Mouse (Mus musculus) intestine, embryonic 14.5 days (tissue): ENCODE measurements around the gene Arpc3. TPM values are rescaled to one million over a fixed set of nuclear protein-coding genes. Genes with fewer than 3 reads are reported as not detected.

ENCODE experiments used
- ATAC-seq: fragments of 200-750 bp; cut with Nextera tagmentation; replicated peaks from 2 replicates; pipeline ENCODE4 v1.8.0; 2017; ENCODE audit warnings: low read depth, moderate number of reproducible peaks, moderate TSS enrichment, moderate library complexity; ENCODE audit not compliant: low FRiP score, low TSS enrichment
- DNase-seq: peaks from one replicate; pipeline ENCODE4 v3.0.0-alpha.2; 2018; ENCODE audit warnings: low spot score
- H3K27ac ChIP-seq: fragments of 300-500 bp; sonication (generic); 2 replicates; pipeline ENCODE4 v1.5.1; 2014; ENCODE audit warnings: low read depth, mild to moderate bottlenecking, control low read depth
- H3K27me3 ChIP-seq: fragments of 300-500 bp; sonication (generic); replicated peaks from 2 replicates; pipeline ENCODE4 v1.6.1; 2014; ENCODE audit warnings: low read length, control low read depth; ENCODE audit not compliant: control insufficient read depth, insufficient read depth
- H3K36me3 ChIP-seq: fragments of 300-500 bp; sonication (generic); 2 replicates; pipeline ENCODE4 v1.6.1; 2014; ENCODE audit warnings: low read length, control low read depth; ENCODE audit not compliant: control insufficient read depth, insufficient read depth
- H3K4me1 ChIP-seq: fragments of 300-500 bp; sonication (generic); replicated peaks from 2 replicates; pipeline ENCODE4 v1.6.1; 2014; ENCODE audit warnings: low read length, control low read depth, mixed read lengths; ENCODE audit not compliant: control insufficient read depth, insufficient read depth
- H3K4me2 ChIP-seq: fragments of 300-500 bp; sonication (generic); 2 replicates; pipeline ENCODE4 v1.6.1; 2014; ENCODE audit warnings: low read length
- H3K4me3 ChIP-seq: fragments of 300-500 bp; sonication (generic); 2 replicates; pipeline ENCODE4 v1.5.1; 2014; ENCODE audit warnings: low read depth, low read length, control low read depth, mixed read lengths
- H3K9ac ChIP-seq: fragments of 300-500 bp; sonication (generic); 2 replicates; pipeline ENCODE4 v1.6.1; 2014; ENCODE audit warnings: mild to moderate bottlenecking, low read length
- H3K9me3 ChIP-seq: fragments of 300-500 bp; sonication (generic); 2 replicates; pipeline ENCODE4 v1.6.1; 2016; ENCODE audit warnings: low read length, control low read depth; ENCODE audit not compliant: control insufficient read depth
- WGBS: fragments of 180-500 bp; shearing (Covaris S2); extraction: QIAGEN DNeasy Blood & Tissue Kit; methylation state at CpG from one replicate; pipeline ENCODE4 v1.1.7; 2014; 5-methylcytosine and 5-hydroxymethylcytosine counted together
- polyA plus RNA-seq: library from polyadenylated mRNA; unstranded; fragments of >200 nt; fragmentation: Nextera tagmentation; extraction: Ambion mirVana; gene quantifications from 2 replicates; pipeline ENCODE4 v1.2.1, GENCODE M21; 2014

The Arpc3 gene
- polyA plus RNA-seq: 39.3 and 44.0 TPM in 2 replicates

DNA sequence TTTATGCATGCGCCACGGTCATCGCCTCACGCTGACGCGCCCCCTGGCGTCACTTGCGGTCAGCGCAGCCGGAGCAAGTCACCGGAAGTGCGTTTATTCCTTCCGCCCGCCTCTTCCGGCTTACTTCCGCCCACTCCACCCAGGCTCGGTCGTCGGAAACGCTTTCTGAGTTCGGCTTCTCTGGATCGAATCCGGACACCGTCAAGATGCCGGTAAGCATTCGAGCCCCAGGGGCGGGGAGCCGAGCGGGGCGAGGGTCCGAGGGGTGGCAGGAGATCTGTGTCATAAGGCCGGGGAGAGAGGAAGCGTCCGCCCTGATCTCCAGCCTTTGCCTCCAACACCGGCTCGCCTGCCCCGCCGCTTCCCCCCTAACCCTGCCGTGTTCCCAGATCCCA, at the start of gene Arpc3:
Arpc3 (plus strand) TSS at position 93 of the 395 bp plus-strand sequence.
- peak within 1 kb of the TSS; percentile 87 for H3K4me3 ChIP-seq
- H3K4me2 ChIP-seq: peak within 1 kb of the TSS; percentile 82
- H3K27me3 ChIP-seq: no peaks in the 10 kb centered on the region
- H3K9ac ChIP-seq: peak within 1 kb of the TSS; percentile 88
- under 1% methylated on average over 39 of the region's 39 CpGs for WGBS
- H3K9me3 ChIP-seq: no peaks in the 10 kb centered on the region
- H3K27ac ChIP-seq: peak within 1 kb of the TSS; percentile 34; the same call in 1 of the 2 replicates
- peaks cover 5% of the 10 kb centered on the region for H3K4me1 ChIP-seq
- H3K36me3 ChIP-seq: 0 out of 2 replicates have a peak, but pooled peaks cover 3% of the 10 kb centered on the region
- ATAC-seq (peak; percentile 92), DNase-seq (peak; percentile 93)

DNA sequence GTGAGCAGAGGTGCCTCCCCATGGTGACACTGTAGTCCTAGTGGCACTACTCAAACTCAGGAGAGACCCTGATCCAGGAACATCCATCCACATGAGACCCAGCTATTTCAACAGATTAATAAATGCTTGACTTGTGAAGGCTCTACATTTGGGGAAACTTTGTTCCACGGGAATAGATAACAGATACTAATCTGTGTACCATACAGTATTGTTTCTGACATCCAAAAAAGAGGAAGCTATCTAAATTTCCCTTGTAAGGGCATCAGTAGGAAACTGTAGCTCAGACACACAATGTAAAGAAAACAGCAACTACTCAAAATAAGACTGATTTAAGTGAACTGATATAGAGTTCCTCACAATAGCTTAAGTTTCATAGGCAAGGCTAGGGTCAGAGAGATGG, 48.8 kb upstream of the Arpc3 start:
- DNase-seq: no peak
- no peaks in the 10 kb centered on the region for H3K4me1 ChIP-seq
- H3K9me3 ChIP-seq: no peaks in the 10 kb centered on the region
- H3K27me3 ChIP-seq: no peaks in the 10 kb centered on the region
- WGBS: 73% methylated on average over 1 of the region's 1 CpGs
- H3K4me3 ChIP-seq: no peak overlapping the region
- no peak overlapping the region for H3K9ac ChIP-seq
- H3K27ac ChIP-seq: no peak overlapping the region
- no peaks in the 10 kb centered on the region for H3K36me3 ChIP-seq
- H3K4me2 ChIP-seq: no peak overlapping the region
- ATAC-seq: no peak

DNA sequence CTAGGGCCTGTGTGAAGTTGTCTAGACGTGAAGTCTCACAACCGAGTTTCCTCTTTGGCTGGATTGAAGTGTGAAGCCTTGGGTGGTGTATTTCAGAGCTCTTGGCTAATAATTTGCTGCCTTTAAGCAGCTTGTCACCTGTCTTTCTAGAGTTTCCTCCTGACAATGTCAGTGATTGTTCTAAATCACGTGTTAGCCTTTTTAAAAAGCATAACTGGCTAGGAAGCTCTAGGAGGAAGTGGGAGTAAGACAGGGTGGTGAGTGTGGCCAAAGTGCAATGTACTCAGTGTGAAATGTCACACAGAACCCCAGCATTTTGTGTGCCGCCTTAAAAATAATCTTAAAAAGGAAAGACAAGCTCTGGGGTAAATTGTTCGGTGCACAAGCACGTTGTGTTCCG, 47.9 kb upstream of the Arpc3 start:
- Histone ChIP-seq H3K4me3 (no peak overlapping the region), H3K4me2 (no peak overlapping the region), H3K27me3 (no peaks in the 10 kb centered on the region), H3K27ac (no peak overlapping the region), H3K4me1 (no peaks in the 10 kb centered on the region), H3K36me3 (no peaks in the 10 kb centered on the region), H3K9me3 (no peaks in the 10 kb centered on the region), H3K9ac (no peak overlapping the region)
- no peak for DNase-seq
- ATAC-seq: no peak
- WGBS: 61% methylated on average over 7 of the region's 7 CpGs

DNA sequence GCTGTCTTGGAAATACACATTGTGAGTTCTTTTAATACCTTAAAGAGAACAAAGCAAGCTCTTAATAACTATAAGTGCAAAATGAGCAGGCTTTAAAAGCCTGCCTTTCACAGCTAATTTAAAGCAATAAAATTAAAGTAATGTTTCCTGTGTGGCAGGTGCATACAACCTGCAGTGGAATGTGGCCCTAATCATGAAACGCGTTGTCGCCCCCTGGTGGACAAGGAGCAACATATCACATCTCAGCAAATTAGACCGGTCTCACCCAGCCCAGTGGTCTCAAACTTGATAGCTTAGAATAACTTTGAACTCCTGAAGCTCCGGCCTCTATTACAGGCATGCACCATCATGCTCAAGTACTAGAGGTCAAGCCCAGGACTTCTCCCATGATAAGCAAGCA, 47.4 kb upstream of the Arpc3 start:
- 10% methylated on average over 5 of the region's 5 CpGs for WGBS
- H3K27ac ChIP-seq: no peak overlapping the region
- H3K9ac ChIP-seq: no peak overlapping the region
- ATAC-seq: 0 out of 2 replicates have a peak, but pooled peaks have one; percentile 50
- H3K36me3 ChIP-seq: no peaks in the 10 kb centered on the region
- peak; percentile 85 for DNase-seq
- no peaks in the 10 kb centered on the region for H3K27me3 ChIP-seq
- H3K4me3 ChIP-seq: no peak overlapping the region
- no peaks in the 10 kb centered on the region for H3K9me3 ChIP-seq
- H3K4me1 ChIP-seq: no peaks in the 10 kb centered on the region
- H3K4me2 ChIP-seq: no peak overlapping the region

DNA sequence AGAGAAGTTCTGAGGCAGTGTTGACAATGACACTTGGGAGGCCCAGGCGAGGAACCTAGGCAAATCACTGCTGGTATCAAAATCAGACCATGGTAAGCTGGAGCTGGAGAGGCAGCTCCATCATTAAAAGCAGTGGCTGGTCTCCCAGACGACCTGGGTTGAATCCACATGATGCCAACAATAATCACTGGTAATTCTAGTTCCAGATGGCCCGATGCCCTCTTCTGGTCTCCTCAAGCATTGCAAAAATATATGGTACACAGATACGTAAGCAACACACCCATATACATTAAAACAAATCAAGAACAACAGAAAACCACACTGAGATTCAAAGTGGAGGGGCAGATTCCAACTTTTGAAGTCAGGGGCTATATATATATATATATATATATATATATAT, 45.9 kb upstream of the Arpc3 start:
- Histone ChIP-seq H3K27ac (no peak overlapping the region), H3K4me1 (no peaks in the 10 kb centered on the region), H3K9me3 (no peaks in the 10 kb centered on the region), H3K4me3 (no peak overlapping the region), H3K9ac (no peak overlapping the region), H3K36me3 (no peaks in the 10 kb centered on the region), H3K27me3 (no peaks in the 10 kb centered on the region), H3K4me2 (no peak overlapping the region)
- ATAC-seq (no peak), DNase-seq (no peak)
- 78% methylated on average over 4 of the region's 4 CpGs for WGBS

DNA sequence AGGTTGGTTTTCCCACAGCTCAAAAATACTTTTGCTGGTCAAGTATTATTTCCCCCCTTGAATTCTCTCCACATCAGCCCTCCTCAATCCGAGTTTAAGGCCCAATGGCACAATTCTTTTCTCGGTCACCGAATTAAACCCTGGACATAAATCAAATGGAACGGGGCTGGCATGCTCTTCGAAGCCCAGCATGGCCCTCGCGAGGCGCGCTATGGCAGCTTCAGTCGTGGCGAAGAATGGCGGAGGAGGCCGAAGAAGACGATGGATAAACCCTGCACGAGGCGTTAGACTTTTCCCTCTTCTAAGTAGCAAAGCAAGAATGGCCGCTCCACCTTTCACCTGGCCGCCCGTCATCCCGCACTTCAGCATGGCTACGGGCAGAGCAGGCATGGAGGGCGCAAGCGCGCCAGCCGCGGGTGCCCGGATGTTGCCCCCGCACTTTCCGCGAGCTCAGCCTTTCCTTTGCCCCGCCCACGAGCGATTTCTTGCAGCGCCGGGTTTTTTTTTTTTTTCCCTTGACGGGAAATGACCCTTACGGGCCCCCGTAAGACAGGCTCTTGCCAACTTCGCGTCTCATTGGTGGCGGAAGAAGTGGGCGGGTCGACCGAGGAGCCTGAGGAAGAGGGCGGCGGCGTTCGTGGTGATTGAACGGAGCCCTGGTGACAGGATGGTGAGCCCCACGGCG, 37.7 kb upstream of the Arpc3 start, which contains the start of the genes Rad9b and Vps29:
Rad9b (minus strand) TSS at position 427 of the 685 bp plus-strand sequence.
Vps29 (plus strand) TSS at position 563 of the 685 bp plus-strand sequence.
- H3K9ac ChIP-seq: peak within 1 kb of the TSS; percentile 79
- no peaks in the 10 kb centered on the region for H3K9me3 ChIP-seq
- peak within 1 kb of the TSS; percentile 69 for H3K4me3 ChIP-seq
- peaks cover 4% of the 10 kb centered on the region; the same call in 1 of the 2 replicates for H3K4me1 ChIP-seq
- peak within 1 kb of the TSS; percentile 62; the same call in 1 of the 2 replicates for H3K27ac ChIP-seq
- DNase-seq: peak; percentile 100
- H3K36me3 ChIP-seq: 0 out of 2 replicates have a peak, but pooled peaks cover 3% of the 10 kb centered on the region
- peak within 1 kb of the TSS; percentile 79 for H3K4me2 ChIP-seq
- no peaks in the 10 kb centered on the region for H3K27me3 ChIP-seq
- ATAC-seq: peak; percentile 92
- under 1% methylated on average over 51 of the region's 51 CpGs for WGBS

DNA sequence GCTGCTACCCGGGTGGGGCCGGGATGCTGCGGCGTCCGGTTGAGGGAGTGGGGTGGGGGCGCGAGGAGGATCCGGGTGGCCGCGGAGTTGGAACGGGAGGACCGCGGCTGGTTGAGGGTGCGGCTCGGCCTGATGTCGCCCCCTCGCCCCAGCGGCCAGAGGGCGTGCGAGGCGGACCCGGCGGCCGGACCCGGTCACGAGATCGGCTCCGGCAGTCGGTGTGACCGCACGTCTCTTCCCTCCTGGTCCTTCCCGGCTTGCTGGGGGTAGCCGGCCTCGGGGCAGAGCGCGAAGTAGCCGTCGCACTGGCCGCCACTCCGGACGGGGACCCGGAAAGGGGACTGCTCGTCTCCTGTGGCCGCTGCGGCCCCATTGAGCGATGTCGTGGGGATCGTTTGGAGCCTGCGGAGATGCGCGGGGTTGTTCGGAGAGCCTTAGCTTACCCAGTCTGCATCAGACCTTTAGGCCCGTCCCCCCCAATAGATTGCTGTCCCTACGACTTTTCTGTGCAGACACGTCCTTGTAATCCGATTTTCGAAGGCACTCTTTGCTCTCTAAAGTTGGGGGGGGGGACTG, 37.1 kb upstream of the Arpc3 start:
- H3K4me1 ChIP-seq: peaks cover 4% of the 10 kb centered on the region; the same call in 1 of the 2 replicates
- DNase-seq (no peak), ATAC-seq (peak; percentile 28)
- H3K9ac ChIP-seq: peak overlapping the region; percentile 79
- peak overlapping the region; percentile 79 for H3K4me2 ChIP-seq
- H3K27me3 ChIP-seq: no peaks in the 10 kb centered on the region
- peak overlapping the region; percentile 62; the same call in 1 of the 2 replicates for H3K27ac ChIP-seq
- peak overlapping the region; percentile 69 for H3K4me3 ChIP-seq
- WGBS: under 1% methylated on average over 48 of the region's 57 CpGs
- no peaks in the 10 kb centered on the region for H3K9me3 ChIP-seq
- 0 out of 2 replicates have a peak, but pooled peaks cover 3% of the 10 kb centered on the region for H3K36me3 ChIP-seq

DNA sequence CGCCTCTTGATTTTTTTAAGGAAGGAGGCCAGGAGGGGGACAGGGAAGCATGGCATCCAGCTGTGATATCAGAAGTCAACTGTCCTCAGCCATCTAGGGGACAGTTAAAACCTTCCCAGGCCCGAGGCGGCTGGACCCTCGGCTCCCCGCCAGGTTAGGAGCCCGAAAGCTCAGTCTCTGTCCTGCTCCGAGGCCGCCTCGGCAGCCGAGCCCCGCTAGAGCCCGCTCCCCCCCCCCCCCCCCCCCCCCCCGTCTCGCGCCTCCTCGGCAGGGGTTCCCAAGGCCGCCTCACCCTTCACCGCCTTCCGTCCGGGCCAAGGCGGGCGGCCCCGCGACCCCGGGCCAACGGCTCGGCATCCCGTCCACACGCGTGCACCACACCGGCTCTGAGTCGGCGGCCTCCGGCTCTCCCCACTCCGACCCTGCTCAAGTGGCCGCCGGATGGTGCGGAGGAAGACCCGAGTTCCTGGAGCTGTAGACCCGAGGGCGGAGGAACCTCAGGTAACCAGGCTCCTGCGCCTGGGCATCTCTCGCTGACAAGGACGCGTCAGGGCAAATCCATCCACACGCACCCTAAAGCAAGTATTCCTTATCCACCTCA, 20.0 kb upstream of the Arpc3 start, which contains the start of gene Gpn3:
Gpn3 (plus strand) TSS at position 286 of the 601 bp plus-strand sequence.
- no peak for DNase-seq
- Histone ChIP-seq H3K4me3 (peak within 1 kb of the TSS; percentile 75), H3K9me3 (no peaks in the 10 kb centered on the region), H3K9ac (peak within 1 kb of the TSS; percentile 70), H3K36me3 (peaks cover 33% of the 10 kb centered on the region), H3K4me2 (peak within 1 kb of the TSS; percentile 70), H3K4me1 (peaks cover 7% of the 10 kb centered on the region), H3K27me3 (no peaks in the 10 kb centered on the region), H3K27ac (peak within 1 kb of the TSS; percentile 94)
- ATAC-seq: peak; percentile 84
- WGBS: 1% methylated on average over 33 of the region's 46 CpGs
